ENCODE assay signal across 16 mouse cellular contexts in the genomic region with DNA sequence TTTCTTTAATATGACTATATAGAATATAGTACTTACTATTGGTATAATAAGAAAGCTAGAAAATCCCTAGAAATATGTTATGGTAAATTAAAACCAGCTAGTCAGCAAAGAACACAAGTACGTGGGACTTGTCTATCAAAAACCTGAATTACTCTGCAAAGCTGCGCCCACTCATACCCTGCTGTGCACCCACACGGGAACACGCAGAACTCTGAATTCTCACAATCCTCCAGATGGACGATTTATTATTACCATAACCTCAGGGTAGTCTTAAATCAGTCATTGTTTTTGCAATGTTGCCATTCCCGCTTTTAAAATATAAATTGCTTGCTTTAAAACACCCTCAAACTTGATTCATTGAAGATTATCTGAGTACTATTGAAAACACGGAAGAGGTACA.
DNase-seq lines count a peak whose midpoint lies in the region.
"Had no signal": no experiment of that assay in that cellular context is flagged by ENCODE, and none has a peak within 500 bp of the region (broad histone marks: within the 10 kb centered on the region; RNA-seq: fewer than 3 reads in every experiment).

No protein-coding gene starts in this region.

- peak; percentile 81 for DNase-seq in right cerebral cortex, adult 18-20 months
- no peak for DNase-seq in right cerebral cortex, postnatal 14 days
- DNase-seq in layer of hippocampus, adult 9-11 months: peak; percentile 87
- peak; percentile 55 to 90 for DNase-seq in left cerebral cortex, postnatal 25 days (ENCODE audit: low spot score in 2 of 2)
- DNase-seq in urinary bladder, postnatal 4 days (ENCODE audit: low spot score in 2 of 2): no peak
- no peak for DNase-seq in cerebellum, adult 11-12 months
- DNase-seq in heart, postnatal 25 days (ENCODE audit: low spot score): no peak
- DNase-seq: adrenal gland, postnatal 36 days; B cell, adult 2 months; cerebellum, adult 8-10 months; gastrocnemius, postnatal 25 days; kidney, adult 11 months; liver, postnatal 0 days; lung, postnatal 14 days; midbrain, embryonic 14.5 days; thymus, postnatal 36 days had no signal

- intact Hi-C loops in left cerebral cortex, postnatal 25 days (cut with DNase I): no loop called here
- intact Hi-C loops in heart, postnatal 25 days (cut with DNase I): no loop called here

Comparison
In these comparisons a context has a peak if more than half of its experiments do, and no peak if none do; other contexts are left out.
1. DNase-seq: peak in right cerebral cortex, adult 18-20 months (single experiment), layer of hippocampus, adult 9-11 months (single experiment) and left cerebral cortex, postnatal 25 days (2 of 2); none in right cerebral cortex, postnatal 14 days (single experiment), urinary bladder, postnatal 4 days (0 of 2), cerebellum, adult 11-12 months (single experiment) and heart, postnatal 25 days (single experiment).